Comparison of ENCODE assay signal across 20 mouse cellular contexts in genomic region chr14:78775226-78775625, GRCm38 (mm10). TPM values are rescaled to one million over a fixed set of nuclear protein-coding genes. Genes with fewer than 3 reads are reported as not detected.
A peak's percentile ranks its signal among the peaks of the same experiment; 100 is the strongest.
DNase-seq lines count a peak whose midpoint lies in the region; TF ChIP-seq lines count a peak whose summit lies in the region.
"Had no signal": no experiment of that assay in that cellular context is flagged by ENCODE, and none has a peak within 500 bp of the region (broad histone marks: within the 10 kb centered on the region; RNA-seq: fewer than 3 reads in every experiment).

No protein-coding gene starts in this region.

- no peaks in the 10 kb centered on the region for H3K27me3 ChIP-seq in testis, adult 2 months (ENCODE audit: control insufficient read depth, insufficient read depth, low read length)
- H3K27me3 ChIP-seq: embryonic facial prominence, embryonic 12.5 days; forebrain, embryonic 13.5 days; forebrain, embryonic 15.5 days had no signal

- DNase-seq in testis, postnatal 14 days (ENCODE audit: low spot score): no peak
- DNase-seq in ES-CJ7 (ENCODE audit: low read depth, low spot score) (peak; percentile 51), ZHBTc4 (ENCODE audit: low read depth, low spot score) (peak; percentile 42)
- no peak for DNase-seq in embryo, embryonic 10 days (ENCODE audit: low spot score)
- no peak for DNase-seq in thymus, postnatal 36 days
- DNase-seq: adrenal gland, adult 2 months; adrenal gland, postnatal 10 days; adrenal gland, postnatal 25 days; cerebellum, adult 11 months; cerebellum, adult 18-20 months; cerebellum, adult 8-10 months; cerebellum, adult 9-11 months; cerebellum, postnatal 14 days; cerebellum, postnatal 36 days; forebrain, postnatal 0 days had no signal

- H3K27ac ChIP-seq in testis, adult 2 months (ENCODE audit: control insufficient read depth, insufficient read depth, low read depth, low read length): no peak overlapping the region
- H3K27ac ChIP-seq: embryonic facial prominence, embryonic 10.5 days; embryonic facial prominence, embryonic 12.5 days; forebrain, embryonic 13.5 days; forebrain, embryonic 15.5 days had no signal

- no peaks in the 10 kb centered on the region for H3K36me3 ChIP-seq in testis, adult 2 months (ENCODE audit: control insufficient read depth, insufficient read depth, low read length)
- H3K36me3 ChIP-seq: embryonic facial prominence, embryonic 10.5 days; embryonic facial prominence, embryonic 12.5 days; forebrain, embryonic 15.5 days had no signal

- no peak for TF ChIP-seq CTCF in testis, adult 2 months (IDR thresholded peaks at IDR 0.05; ENCODE audit: control insufficient read depth, insufficient read depth, insufficient replicate concordance, low read depth, low read length)

- no peak for TF ChIP-seq POLR2A in testis, adult 2 months (IDR thresholded peaks at IDR 0.05; ENCODE audit: control insufficient read depth, low read depth, low read length)

- peak overlapping the region; percentile 89; the same call in 1 of the 2 replicates for H3K4me3 ChIP-seq in testis, adult 2 months (ENCODE audit: control insufficient read depth, low read depth, low read length)
- H3K4me3 ChIP-seq: embryonic facial prominence, embryonic 10.5 days; embryonic facial prominence, embryonic 12.5 days; forebrain, embryonic 13.5 days; forebrain, embryonic 15.5 days had no signal

- H3K4me1 ChIP-seq in testis, adult 2 months (ENCODE audit: control insufficient read depth, insufficient read depth, low read length): peaks cover 10% of the 10 kb centered on the region

RNA-seq across cellular contexts. Expression of gene Dgkh, which starts 42.6 kb away (rescaled TPM):
- polyA plus RNA-seq in testis, adult 2 months (2012; rRNA removed): 49.3 and 55.0 TPM in 2 replicates

Comparison
In these comparisons a context has a peak if more than half of its experiments do, and no peak if none do; other contexts are left out.
1. DNase-seq: peak in ES-CJ7 (single experiment) and ZHBTc4 (single experiment); none in testis, postnatal 14 days (single experiment), embryo, embryonic 10 days (single experiment) and thymus, postnatal 36 days (0 of 2).